Comparison of ENCODE assay signal across 18 mouse cellular contexts in the genomic region with DNA sequence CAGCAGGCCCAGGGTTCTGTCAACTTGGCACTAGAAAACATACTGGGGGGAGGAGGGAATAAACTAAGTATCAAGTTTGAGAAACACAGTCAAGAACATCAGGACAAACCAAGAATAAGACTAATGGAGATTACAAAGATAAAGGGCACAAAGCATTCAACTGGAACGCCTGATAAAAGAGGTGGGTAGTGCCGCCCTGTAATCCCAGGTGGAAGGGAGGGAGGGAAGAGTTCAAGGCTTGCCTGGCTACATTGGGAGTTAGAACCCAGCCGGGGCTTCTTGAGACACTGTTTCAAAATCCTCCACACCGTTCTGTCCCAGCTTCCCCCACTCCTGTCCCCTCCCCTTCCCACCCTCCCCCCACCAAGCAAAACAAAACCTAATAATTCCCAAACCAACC.
"Had no signal": no experiment of that assay in that cellular context is flagged by ENCODE, and none has a peak within 500 bp of the region (broad histone marks: within the 10 kb centered on the region; RNA-seq: fewer than 3 reads in every experiment).

No protein-coding gene starts in this region.

- H3K9me3 ChIP-seq: midbrain, embryonic 10.5 days; midbrain, embryonic 13.5 days; neural tube, embryonic 13.5 days; neural tube, embryonic 15.5 days had no signal

- H3K4me2 ChIP-seq: midbrain, embryonic 13.5 days; neural tube, embryonic 13.5 days had no signal

- H3K27me3 ChIP-seq: midbrain, embryonic 13.5 days; neural tube, embryonic 13.5 days; neural tube, embryonic 15.5 days had no signal

- H3K27ac ChIP-seq: liver, embryonic 14.5 days; midbrain, embryonic 10.5 days; midbrain, embryonic 13.5 days; neural tube, embryonic 13.5 days; neural tube, embryonic 15.5 days had no signal

- H3K36me3 ChIP-seq: midbrain, embryonic 10.5 days; midbrain, embryonic 13.5 days; neural tube, embryonic 13.5 days; neural tube, embryonic 15.5 days had no signal

- ATAC-seq: midbrain, embryonic 16.5 days had no signal

- H3K9ac ChIP-seq: liver, embryonic 14.5 days; lung, embryonic 14.5 days; midbrain, embryonic 13.5 days; neural tube, embryonic 13.5 days; neural tube, embryonic 15.5 days had no signal

- H3K4me3 ChIP-seq: midbrain, embryonic 10.5 days; midbrain, embryonic 13.5 days; neural tube, embryonic 13.5 days; neural tube, embryonic 15.5 days had no signal

- DNase-seq: lung, adult 18-20 months; lung, embryonic 14.5 days; lung, postnatal 10 days; lung, postnatal 4 days; retina, postnatal 1 day; right cerebral cortex, adult 18-20 months; right cerebral cortex, postnatal 25 days; right cerebral cortex, postnatal 4 days; spleen, adult 18-20 months; thymus, adult 18-20 months; thymus, postnatal 14 days; thymus, postnatal 36 days had no signal
